Mouse (Mus musculus): Measurements from ENCODE around the gene Gm20867. TPM values are rescaled to one million over a fixed set of nuclear protein-coding genes. Genes with fewer than 3 reads are reported as not detected.
"Not testable (repeated sequence)": the region's sequence is repeated elsewhere in the genome, so short reads cannot be mapped to it uniquely, and the experiment has no call there.

The Gm20867 gene
- not detected in 2 replicates for polyA plus RNA-seq (2016; fragmentation: Nextera tagmentation; extraction: Ambion mirVana)

DNA sequence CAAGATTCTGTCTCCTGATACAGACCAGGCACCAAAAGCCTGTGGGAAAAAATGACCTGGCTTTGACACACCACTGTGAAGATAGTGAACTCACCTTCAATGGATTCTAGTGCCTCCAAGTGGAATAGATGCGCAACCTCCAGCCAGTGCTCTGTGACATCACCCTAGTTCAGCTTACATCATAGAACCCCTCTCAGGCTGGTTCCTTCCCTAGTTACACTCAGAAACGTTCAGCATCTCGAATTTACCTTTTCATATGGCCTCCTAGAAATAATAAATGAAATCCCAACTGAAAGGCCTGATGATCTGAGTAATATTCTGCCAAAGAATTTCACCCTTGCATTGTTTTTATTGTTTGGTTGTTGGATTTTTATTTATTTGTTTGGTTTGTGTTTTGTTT is at the start of gene Gm20867:
Gene Gm20867, minus strand, starts transcription at position 101 of the 400 bp plus-strand sequence.
- not testable (repeated sequence) for H3K9ac ChIP-seq (replicated peaks); H3K4me1 ChIP-seq; H3K27me3 ChIP-seq; H3K9me3 ChIP-seq; H3K4me3 ChIP-seq; ATAC-seq (ENCODE audit: low FRiP score, low read depth); H3K4me2 ChIP-seq (replicated peaks); H3K27ac ChIP-seq (replicated peaks); H3K36me3 ChIP-seq
- WGBS = no CpG with 5 or more reads among the region's 3 CpGs

Other genes with a start within 250 kb of the Gm20867 start
- not detected in 2 replicates for gene Gm29564, start 249.8 kb upstream of the Gm20867 start, polyA plus RNA-seq (2016; fragmentation: Nextera tagmentation; extraction: Ambion mirVana)